Mouse (Mus musculus) CH12.LX (cell line): Measurements from ENCODE around the gene Wipi2. TPM values are rescaled to one million over a fixed set of nuclear protein-coding genes. Genes with fewer than 3 reads are reported as not detected.

Experiments
- DNase-seq: peaks from one replicate; pipeline ENCODE4 v3.0.0-alpha.2; 2013; ENCODE audit errors: extremely low read depth
- H3K27ac ChIP-seq: 2 replicates; pipeline ENCODE4 v1.5.1; 2012; ENCODE audit warnings: low read depth, mild to moderate bottlenecking, control low read depth, moderate library complexity; ENCODE audit not compliant: insufficient read depth
- H3K27me3 ChIP-seq: replicated peaks from 2 replicates; pipeline ENCODE3; 2012; ENCODE audit warnings: inconsistent platforms
- H3K36me3 ChIP-seq, 2 experiments: replicated peaks in 1 of 2; 2 replicates each; pipeline versions ENCODE3 to v1.6.1; 2012; ENCODE audit warnings: inconsistent platforms in 1 of 2, low read length in 1 of 2, mild to moderate bottlenecking in 1 of 2, mixed read lengths in 1 of 2, moderate library complexity in 1 of 2; ENCODE audit not compliant: control insufficient read depth in 1 of 2, insufficient read depth in 1 of 2
- H3K4me1 ChIP-seq, 2 experiments: 2 replicates each; pipeline ENCODE4 v1.6.1; 2012; ENCODE audit warnings: inconsistent platforms in 1 of 2, moderate library complexity in 1 of 2; ENCODE audit not compliant: insufficient read depth in 2 of 2, control insufficient read depth in 1 of 2
- H3K4me2 ChIP-seq: 2 replicates; pipeline ENCODE4 v1.6.1; 2012; ENCODE audit warnings: low read depth, mild to moderate bottlenecking, control low read depth; ENCODE audit not compliant: poor library complexity, insufficient read depth, severe bottlenecking
- H3K4me3 ChIP-seq, 3 experiments: fragments of 150-350 bp in 1 of 3; sonication (generic) in 1 of 3; replicated peaks in 1 of 3; 2 replicates each; pipeline versions ENCODE3 to v1.5.1; 2011 to 2012; ENCODE audit warnings: low read depth in 2 of 3, low read length in 2 of 3, mild to moderate bottlenecking in 2 of 3, moderate library complexity in 2 of 3, control low read depth in 1 of 3, improper control_type of control experiment in 1 of 3, inconsistent platforms in 1 of 3, mixed read lengths in 1 of 3; ENCODE audit not compliant: poor library complexity in 1 of 3
- H3K79me2 ChIP-seq: replicated peaks from 2 replicates; pipeline ENCODE4 v1.6.1; 2012; ENCODE audit warnings: mild to moderate bottlenecking, moderate library complexity; ENCODE audit not compliant: control insufficient read depth, poor library complexity, insufficient read depth, severe bottlenecking; ENCODE audit errors: extremely low read depth
- H3K9ac ChIP-seq: 2 replicates; pipeline ENCODE4 v1.6.1; 2012; ENCODE audit warnings: low read depth, mild to moderate bottlenecking, control low read depth, moderate library complexity; ENCODE audit not compliant: insufficient read depth
- H3K9me3 ChIP-seq: replicated peaks from 2 replicates; pipeline ENCODE3; 2012; ENCODE audit warnings: low read length, inconsistent platforms, mixed read lengths
- CHD1 ChIP-seq: IDR thresholded peaks from 2 replicates; pipeline ENCODE4 v1.6.1; 2012; ENCODE audit warnings: low read depth, low read length, improper control_type of control experiment, inconsistent platforms
- E2F4 ChIP-seq: IDR thresholded peaks from 2 replicates; pipeline ENCODE4 v1.6.1; 2011; ENCODE audit warnings: low read depth, low read length, improper control_type of control experiment; ENCODE audit not compliant: insufficient replicate concordance
- ELF1 ChIP-seq: IDR thresholded peaks from 2 replicates; pipeline ENCODE4 v1.6.1; 2014; ENCODE audit warnings: low read depth, mild to moderate bottlenecking, inconsistent platforms, low read length, improper control_type of control experiment
- EP300 ChIP-seq: IDR thresholded peaks from 2 replicates; pipeline ENCODE4 v1.6.1; 2011; ENCODE audit warnings: low read length, improper control_type of control experiment
- HCFC1 ChIP-seq: IDR thresholded peaks from 2 replicates; pipeline ENCODE4 v1.6.1; 2012; ENCODE audit warnings: low read depth, mild to moderate bottlenecking, inconsistent platforms, low read length, improper control_type of control experiment
- JUN ChIP-seq: IDR thresholded peaks from 2 replicates; pipeline ENCODE4 v1.6.1; 2011; ENCODE audit warnings: low read depth, mild to moderate bottlenecking, low read length, improper control_type of control experiment, moderate library complexity; ENCODE audit not compliant: insufficient read depth
- KAT2A ChIP-seq: IDR thresholded peaks from 2 replicates; pipeline ENCODE4 v1.6.1; 2012; ENCODE audit warnings: low read length, improper control_type of control experiment, inconsistent platforms; ENCODE audit not compliant: insufficient replicate concordance
- MAFK ChIP-seq: IDR thresholded peaks from 2 replicates; pipeline ENCODE4 v1.6.1; 2011; ENCODE audit warnings: low read length, improper control_type of control experiment; ENCODE audit not compliant: insufficient replicate concordance
- MAZ ChIP-seq: IDR thresholded peaks from 2 replicates; pipeline ENCODE4 v1.6.1; 2012; ENCODE audit warnings: low read depth, mild to moderate bottlenecking, inconsistent platforms, low read length, improper control_type of control experiment, moderate library complexity
- MXI1 ChIP-seq: IDR thresholded peaks from 2 replicates; pipeline ENCODE4 v1.6.1; 2011; ENCODE audit warnings: mild to moderate bottlenecking, low read depth, low read length, improper control_type of control experiment
- NELFE ChIP-seq: IDR thresholded peaks from 2 replicates; pipeline ENCODE4 v1.6.1; 2011; ENCODE audit warnings: low read depth, low read length, improper control_type of control experiment
- RCOR1 ChIP-seq: conservative IDR thresholded peaks from 2 replicates; pipeline ENCODE4 v1.6.1; 2012; ENCODE audit warnings: low read depth, mild to moderate bottlenecking, inconsistent platforms, low read length, improper control_type of control experiment
- SIN3A ChIP-seq: IDR thresholded peaks from 2 replicates; pipeline ENCODE4 v1.6.1; 2012; ENCODE audit warnings: low read length, improper control_type of control experiment, inconsistent platforms
- SMC3 ChIP-seq: IDR thresholded peaks from 2 replicates; pipeline ENCODE4 v1.6.1; 2011; ENCODE audit warnings: low read depth, low read length, improper control_type of control experiment
- TBP ChIP-seq: conservative IDR thresholded peaks from 2 replicates; pipeline ENCODE4 v1.6.1; 2011; ENCODE audit warnings: low read depth, low read length, improper control_type of control experiment
- TCF12 ChIP-seq: IDR thresholded peaks from 2 replicates; pipeline ENCODE4 v1.6.1; 2014; ENCODE audit warnings: low read depth, mild to moderate bottlenecking, inconsistent platforms, low read length, improper control_type of control experiment
- USF1 ChIP-seq: IDR thresholded peaks from 2 replicates; pipeline ENCODE4 v1.6.1; 2014; ENCODE audit warnings: low read depth, mild to moderate bottlenecking, inconsistent platforms, low read length, improper control_type of control experiment
- ZMIZ1 ChIP-seq: IDR thresholded peaks from 2 replicates; pipeline ENCODE4 v1.6.1; 2012; ENCODE audit warnings: low read depth, mild to moderate bottlenecking, inconsistent platforms, low read length, improper control_type of control experiment
- ZNF384 ChIP-seq: IDR thresholded peaks from 2 replicates; pipeline ENCODE4 v1.6.1; 2012; ENCODE audit warnings: low read depth, low read length, improper control_type of control experiment, inconsistent platforms
- dilution Hi-C: fragments of 300-500 bp; cut with MboI; formaldehyde crosslinking; loops from 2 replicates; pipeline ENCODE4 v1.14.3; 2020; ENCODE audit warnings: low sequenced_read_pairs; ENCODE audit not compliant: extremely low pct_unique_long_range_greater_than_20kb, extremely low pct_ligation_motif_present
- in situ Hi-C: fragments of 300-500 bp; cut with MboI; formaldehyde crosslinking; loops from 3 replicates; pipeline ENCODE4 v1.14.3; 2019; ENCODE audit warnings: low sequenced_read_pairs, low pct_ligation_motif_present, low pct_unique_long_range_greater_than_20kb, mixed read lengths
- polyA plus RNA-seq: library from polyadenylated mRNA; unstranded; fragments of >175 nt; gene quantifications from 2 replicates; pipeline ENCODE4 v1.2.1, GENCODE M21; 2012; ENCODE audit warnings: low read depth; ENCODE audit not compliant: insufficient read length
- total RNA-seq, 2 experiments: library from RNA; depleted of rRNA; stranded (reverse); fragments of 300-350 nt in 1 of 2; fragments of >200 nt in 1 of 2; gene quantifications; 2 replicates each; pipeline ENCODE4 v1.2.3; 2012 to 2014

The Wipi2 gene
- total and polyA plus RNA-seq, 3 experiments: 38.0 to 47.4 (median 43.4) TPM

DNA sequence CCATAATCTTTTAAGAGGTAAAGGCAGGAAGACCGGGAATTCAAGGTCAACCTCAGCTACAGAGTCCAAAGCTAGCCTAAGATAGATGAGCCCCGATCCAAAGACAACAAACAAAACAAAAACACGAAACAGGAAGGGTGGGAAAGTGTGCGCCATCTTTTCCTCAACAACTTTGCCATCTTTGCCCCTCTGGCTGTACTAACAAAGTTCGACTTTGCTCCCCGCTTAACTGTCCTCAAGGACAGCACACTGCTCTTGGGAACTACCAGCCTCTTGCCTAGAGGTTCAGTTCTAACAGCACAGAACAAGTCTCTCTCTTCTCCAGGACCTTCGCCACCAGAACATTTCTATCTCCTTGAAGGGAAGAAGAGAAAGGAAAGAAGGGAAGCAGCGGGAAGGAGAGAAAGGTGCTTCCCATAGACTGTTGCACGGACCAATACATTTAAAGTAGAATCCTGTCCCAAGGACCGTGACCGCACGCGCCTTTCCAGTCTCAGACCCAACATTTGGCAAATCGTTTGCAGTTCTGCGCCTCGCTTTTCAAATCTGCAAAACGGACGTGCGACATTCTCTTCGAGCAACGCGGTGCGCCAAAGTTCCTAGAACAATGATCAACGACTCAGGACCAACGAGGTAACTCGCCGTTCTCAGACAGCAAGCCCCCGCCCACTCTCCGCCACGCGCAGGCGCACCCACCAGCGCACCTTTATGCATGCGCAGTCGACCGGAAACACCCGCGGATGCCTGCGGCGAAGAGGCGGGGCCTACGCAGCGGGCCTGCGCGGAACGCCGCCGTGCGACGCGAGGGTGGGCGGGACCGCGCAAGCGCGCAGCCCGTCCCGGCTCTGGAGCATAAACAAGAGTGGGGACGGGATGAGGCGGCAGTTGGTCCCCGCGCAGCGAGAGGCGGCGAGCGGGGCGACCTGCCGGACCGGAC lies 1.5 kb downstream of the Wipi2 start (continued):
- no peak for TF ChIP-seq CHD1
- no peak for TF ChIP-seq MAFK
- TF ChIP-seq ZMIZ1: peak; percentile 82
- no peak for TF ChIP-seq ZNF384
- TF ChIP-seq SMC3: no peak
- TF ChIP-seq KAT2A: peak; percentile 71; the same call in 1 of the 2 replicates
- peak; percentile 85 for TF ChIP-seq ELF1
- no peak for TF ChIP-seq JUN
- 0 out of 2 replicates have a peak, but pooled peaks have one; percentile 17 for TF ChIP-seq MAZ
- no peak for TF ChIP-seq E2F4
- TF ChIP-seq TBP: peak; percentile 92
- peak; percentile 97 for TF ChIP-seq NELFE

DNA sequence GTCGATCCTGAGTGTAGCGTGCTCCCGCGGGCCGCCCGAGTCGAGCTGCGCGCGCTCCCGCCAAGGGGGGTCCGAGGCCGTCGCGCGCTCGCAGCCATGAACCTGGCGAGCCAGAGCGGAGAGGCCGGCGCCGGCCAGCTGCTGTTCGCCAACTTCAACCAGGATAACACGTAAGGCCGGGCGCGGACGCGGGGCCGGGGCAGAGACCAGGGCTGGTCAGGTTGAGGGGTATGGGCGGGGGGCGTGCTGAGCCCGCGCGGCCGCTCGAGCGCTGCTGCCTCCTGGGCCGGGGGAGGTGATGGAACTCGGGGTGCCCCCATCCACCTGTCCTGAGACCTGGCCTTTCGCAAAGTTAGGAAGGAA lies 2.1 kb downstream of the Wipi2 start:
- H3K36me3 ChIP-seq: peaks cover 17 to 32% of the 10 kb centered on the region in 2 experiments
- H3K9me3 ChIP-seq: no peaks in the 10 kb centered on the region
- H3K4me2 ChIP-seq: no peak overlapping the region
- peaks cover 11% of the 10 kb centered on the region for H3K27me3 ChIP-seq
- in situ Hi-C loops: loop anchor here (10.0 kb wide), 1 partner anchor 145 kb away; no protein-coding TSS in a partner anchor
- peaks cover 33% of the 10 kb centered on the region for H3K79me2 ChIP-seq
- TF ChIP-seq MXI1 (no peak), USF1 (no peak), KAT2A (no peak), HCFC1 (no peak), SMC3 (no peak)
- DNase-seq: no peak
- H3K4me3 ChIP-seq: peak overlapping the region; percentile 68 to 100 (median 93)
- H3K27ac ChIP-seq: peak overlapping the region; percentile 48
- H3K4me1 ChIP-seq: peaks cover 2 to 23% of the 10 kb centered on the region in 2 experiments; a peak in 3 of 4 replicates
- H3K9ac ChIP-seq: peak overlapping the region; percentile 82
- dilution Hi-C loops: no loop called here

DNA sequence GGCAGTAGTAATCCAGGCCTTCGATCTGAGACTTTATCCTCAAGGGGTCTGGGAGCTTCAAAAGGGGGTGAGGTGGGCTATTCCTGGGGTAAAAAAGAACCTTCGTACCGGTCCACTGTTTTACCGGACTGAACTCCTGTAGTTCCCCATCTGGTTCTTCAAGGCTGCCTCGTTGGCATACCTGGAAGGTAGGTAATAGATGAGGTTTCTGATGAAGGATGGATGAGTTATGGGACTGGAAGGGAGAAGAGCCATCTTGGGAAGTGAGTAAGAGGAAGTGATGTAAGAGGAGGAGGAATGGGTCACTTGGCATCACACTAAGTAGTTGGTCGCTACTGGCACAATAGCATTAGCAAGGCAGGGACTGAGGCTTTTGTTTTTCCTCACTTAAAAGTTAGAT lies 2.7 kb downstream of the Wipi2 start:
- Histone ChIP-seq H3K27me3 (peaks cover 7% of the 10 kb centered on the region), H3K9ac (peak overlapping the region; percentile 82), H3K27ac (no peak overlapping the region), H3K4me3 (peak overlapping the region; percentile 68 to 100 (median 93)), H3K79me2 (peaks cover 33% of the 10 kb centered on the region), H3K4me2 (peak overlapping the region; percentile 66), H3K36me3 (peaks cover 17 to 36% of the 10 kb centered on the region in 2 experiments), H3K9me3 (no peaks in the 10 kb centered on the region), H3K4me1 (peaks cover 2 to 23% of the 10 kb centered on the region in 2 experiments; a peak in 3 of 4 replicates)
- TF ChIP-seq EP300 (no peak), RCOR1 (no peak), SIN3A (peak; percentile 70; the same call in 1 of the 2 replicates), MXI1 (peak; percentile 22; the same call in 1 of the 2 replicates), NELFE (peak; percentile 25; the same call in 1 of the 2 replicates), E2F4 (no peak), TBP (0 out of 2 replicates have a peak, but pooled peaks have one; percentile 52), HCFC1 (peak; percentile 58), TCF12 (peak; percentile 25; the same call in 1 of the 2 replicates)
- dilution Hi-C loops: no loop called here
- peak; percentile 52 for DNase-seq
- in situ Hi-C loops: no loop called here
